Mouse (Mus musculus) C2C12 (cell line): ENCODE results near the gene Runx1.

ENCODE experiments used
- CTCF ChIP-seq: IDR thresholded peaks from one replicate; pipeline ENCODE4 v1.5.1; 2011; ENCODE audit not compliant: control insufficient read depth, insufficient read depth, insufficient read length
- FOSL1 ChIP-seq: IDR thresholded peaks from one replicate; pipeline ENCODE4 v1.8.0; 2011; ENCODE audit warnings: mild to moderate bottlenecking, low read length; ENCODE audit not compliant: poor library complexity, insufficient read depth, severe bottlenecking
- MAX ChIP-seq: IDR thresholded peaks from one replicate; pipeline ENCODE4 v1.6.1; 2011; ENCODE audit warnings: mild to moderate bottlenecking, control low read depth
- MYOD1 ChIP-seq: IDR thresholded peaks from one replicate; pipeline ENCODE4 v1.6.1; 2011; ENCODE audit warnings: low read depth; ENCODE audit not compliant: control insufficient read depth, insufficient read length
- USF1 ChIP-seq: IDR thresholded peaks from one replicate; pipeline ENCODE4 v1.6.1; 2011; ENCODE audit warnings: low read depth, mild to moderate bottlenecking, control low read depth, moderate library complexity

- no peak for TF ChIP-seq USF1
- TF ChIP-seq MYOD1 = no peak
- no peak for TF ChIP-seq MAX
- no peak for TF ChIP-seq CTCF
- TF ChIP-seq FOSL1 = no peak
Measured at GRCm38 (mm10) chr16:92824003-92824722, 1.8 kb downstream of the Runx1 start.
